Mouse (Mus musculus) ES-E14 (cell line): Measurements from ENCODE around the gene Cds1.

Source experiments
- CHD2 ChIP-seq: IDR thresholded peaks from 2 replicates; pipeline ENCODE4 v1.6.1; 2014; ENCODE audit warnings: mild to moderate bottlenecking, low read depth, low read length, inconsistent platforms
- HCFC1 ChIP-seq: IDR thresholded peaks from 2 replicates; pipeline ENCODE4 v1.6.1; 2012; ENCODE audit warnings: low read length, inconsistent platforms, borderline replicate concordance; ENCODE audit not compliant: insufficient read depth
- ZC3H11A ChIP-seq: IDR thresholded peaks from 2 replicates; pipeline ENCODE4 v1.6.1; 2012; ENCODE audit warnings: low read depth, mild to moderate bottlenecking, inconsistent platforms, low read length, borderline replicate concordance
- ZNF384 ChIP-seq: IDR thresholded peaks from 2 replicates; pipeline ENCODE4 v1.6.1; 2012; ENCODE audit warnings: low read depth, low read length, inconsistent platforms

DNA sequence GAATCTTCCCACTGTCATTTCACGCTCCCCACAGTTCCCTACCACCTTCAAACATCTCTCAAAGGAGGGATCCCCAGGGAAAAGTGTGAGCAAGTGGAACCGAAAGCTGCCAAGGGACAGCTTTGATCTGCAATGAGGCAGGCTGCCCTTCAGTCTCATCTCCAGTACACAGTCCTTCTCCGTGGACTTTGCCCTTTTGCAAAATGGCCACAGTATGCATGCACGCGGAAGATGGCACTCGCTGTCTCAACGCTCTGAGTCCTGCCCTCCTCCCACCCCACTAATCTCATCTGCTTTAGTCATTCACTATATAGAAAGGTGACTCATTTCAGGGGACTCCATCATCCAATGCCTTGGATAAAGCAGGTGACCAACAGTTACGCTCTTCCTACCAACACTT, 81.0 kb downstream of the Cds1 start:
- TF ChIP-seq CHD2 (no peak), ZC3H11A (no peak), ZNF384 (no peak), HCFC1 (no peak)
